Mouse (Mus musculus): ENCODE results near the gene Mettl7b. TPM values are rescaled to one million over a fixed set of nuclear protein-coding genes. Genes with fewer than 3 reads are reported as not detected.

Gene Mettl7b
- total RNA-seq, 2 experiments from 2014 or later, result not detected

GRCm38 (mm10) chr10:128958340-128958739 is 2.4 kb downstream of the Mettl7b start:
- ATAC-seq (replicated peaks; ENCODE audit: low FRiP score, low TSS enrichment, poor library complexity, severe bottlenecking), result no peak

DNA sequence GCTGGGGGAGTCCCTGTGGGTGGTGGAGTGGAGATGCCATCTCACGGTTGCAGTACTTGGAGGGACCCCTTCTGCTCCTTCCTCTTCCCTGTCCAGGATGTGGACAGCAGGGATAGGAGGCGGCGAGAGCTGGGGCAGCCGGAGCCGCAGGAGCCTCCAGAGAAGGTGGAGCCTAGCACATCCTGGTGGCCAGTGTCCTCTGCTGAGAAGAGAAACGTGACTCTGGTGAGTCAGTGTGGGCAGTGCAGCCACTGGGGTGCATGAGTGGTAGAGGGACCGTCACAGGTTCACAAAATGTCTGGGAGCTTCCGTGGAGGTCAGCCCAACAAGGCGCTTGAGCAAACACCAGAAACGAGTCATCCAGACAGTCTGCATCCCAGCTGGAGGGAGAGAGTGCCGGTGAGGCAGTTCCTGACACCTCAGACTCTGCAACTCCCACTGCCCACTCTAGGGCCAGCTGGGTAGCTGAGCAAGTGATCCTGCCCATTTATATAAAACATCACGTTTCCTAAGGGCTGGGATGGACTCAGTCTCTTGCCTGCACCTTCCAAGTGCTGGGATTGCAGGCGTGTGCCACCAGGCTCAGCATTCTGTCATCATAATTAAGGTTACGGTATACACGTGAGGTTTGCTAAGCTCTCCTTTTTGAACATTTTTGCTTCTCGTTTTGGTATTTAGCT is 10.4 kb downstream of the Mettl7b start:
- ATAC-seq (replicated peaks; ENCODE audit: low FRiP score, low TSS enrichment, poor library complexity, severe bottlenecking), result no peak

- ATAC-seq (replicated peaks; ENCODE audit: low FRiP score, low TSS enrichment, poor library complexity, severe bottlenecking), result no peak
These were observed 13.3 kb downstream of the Mettl7b start for GRCm38 (mm10) chr10:128947496-128947895.

- peak; percentile 70 for ATAC-seq (replicated peaks; ENCODE audit: low FRiP score, low TSS enrichment, poor library complexity, severe bottlenecking)
These were observed 15.1 kb downstream of the Mettl7b start for GRCm38 (mm10) chr10:128945675-128946074.

- ATAC-seq (replicated peaks; ENCODE audit: low FRiP score, low TSS enrichment, poor library complexity, severe bottlenecking), result no peak
These were observed 20.2 kb downstream of the Mettl7b start for GRCm38 (mm10) chr10:128940475-128941061.

DNA sequence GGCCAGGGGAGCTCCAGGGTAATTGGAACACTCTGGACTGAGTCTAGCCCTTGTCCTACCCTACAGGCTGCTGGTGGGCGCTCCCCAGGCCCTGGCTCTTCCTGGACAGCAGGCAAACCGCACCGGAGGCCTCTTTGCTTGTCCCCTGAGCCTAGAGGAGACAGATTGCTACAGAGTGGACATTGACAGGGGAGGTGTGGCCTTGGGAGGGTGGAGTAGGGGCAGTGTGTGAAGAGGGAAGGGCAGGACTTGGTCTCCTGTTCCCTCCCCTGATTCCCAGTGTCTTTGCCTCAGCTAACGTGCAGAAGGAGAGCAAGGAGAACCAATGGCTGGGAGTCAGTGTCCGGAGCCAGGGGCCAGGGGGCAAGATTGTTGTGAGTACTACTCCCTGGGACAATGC is 21.8 kb downstream of the Mettl7b start:
- ATAC-seq (replicated peaks; ENCODE audit: low FRiP score, low TSS enrichment, poor library complexity, severe bottlenecking), result no peak

DNA sequence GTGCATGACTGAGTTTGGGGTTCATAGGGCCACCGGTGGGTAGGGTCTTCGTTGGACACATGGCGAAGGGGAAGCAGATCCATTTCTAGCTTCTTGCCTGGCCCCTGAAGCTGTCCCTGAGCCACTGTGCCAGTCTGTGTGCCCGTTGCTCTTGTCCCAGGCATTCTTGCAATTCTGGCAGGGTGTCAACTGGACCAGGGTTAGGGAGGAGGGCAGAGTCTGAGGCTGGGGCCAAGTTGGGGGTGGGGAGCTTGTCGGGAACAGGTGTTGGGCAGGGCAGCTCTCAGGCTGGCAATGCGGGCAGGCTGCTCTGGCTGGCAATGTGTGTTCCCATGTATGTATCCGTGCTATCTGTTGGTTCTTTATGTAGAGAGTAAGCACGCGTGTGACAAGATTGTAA is 22.3 kb downstream of the Mettl7b start:
- ATAC-seq (replicated peaks; ENCODE audit: low FRiP score, low TSS enrichment, poor library complexity, severe bottlenecking), result no peak

- no peak for ATAC-seq (replicated peaks; ENCODE audit: low FRiP score, low TSS enrichment, poor library complexity, severe bottlenecking)
These were observed 22.9 kb downstream of the Mettl7b start for GRCm38 (mm10) chr10:128937756-128938390.

DNA sequence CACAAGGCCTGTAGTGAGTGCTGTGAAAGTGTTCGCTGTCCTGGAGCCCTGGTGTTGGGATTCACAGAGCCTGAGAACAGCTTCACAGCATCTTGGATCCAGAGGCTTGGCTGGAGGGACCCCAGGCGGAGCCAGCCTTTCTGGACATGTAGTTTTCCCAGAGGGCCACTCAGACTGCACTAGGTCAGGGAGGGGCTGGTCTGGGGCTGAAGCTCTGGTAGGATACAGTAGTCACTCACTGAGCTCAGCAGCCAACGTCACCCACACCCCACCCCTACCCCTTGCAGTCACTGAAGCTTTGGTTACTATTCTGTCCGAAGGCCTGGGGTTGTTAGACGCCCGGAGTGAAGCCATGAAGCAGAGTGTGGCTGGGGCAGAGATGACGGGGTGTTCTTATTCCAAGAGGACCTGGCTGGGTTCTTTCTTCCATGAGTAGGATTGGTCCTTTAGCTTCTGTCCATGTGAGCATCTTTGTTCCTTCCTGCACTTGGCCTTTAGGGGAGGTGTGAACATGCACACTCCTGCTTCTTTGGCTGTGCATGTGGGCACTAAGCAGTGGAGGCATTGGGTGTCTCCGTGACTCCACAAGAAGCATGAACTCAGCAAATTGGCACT is 24.9 kb downstream of the Mettl7b start:
- no peak for ATAC-seq (replicated peaks; ENCODE audit: low FRiP score, low TSS enrichment, poor library complexity, severe bottlenecking)

- ATAC-seq (replicated peaks; ENCODE audit: low FRiP score, low TSS enrichment, poor library complexity, severe bottlenecking), result no peak
These were observed 25.6 kb downstream of the Mettl7b start for GRCm38 (mm10) chr10:128934997-128935787.

DNA sequence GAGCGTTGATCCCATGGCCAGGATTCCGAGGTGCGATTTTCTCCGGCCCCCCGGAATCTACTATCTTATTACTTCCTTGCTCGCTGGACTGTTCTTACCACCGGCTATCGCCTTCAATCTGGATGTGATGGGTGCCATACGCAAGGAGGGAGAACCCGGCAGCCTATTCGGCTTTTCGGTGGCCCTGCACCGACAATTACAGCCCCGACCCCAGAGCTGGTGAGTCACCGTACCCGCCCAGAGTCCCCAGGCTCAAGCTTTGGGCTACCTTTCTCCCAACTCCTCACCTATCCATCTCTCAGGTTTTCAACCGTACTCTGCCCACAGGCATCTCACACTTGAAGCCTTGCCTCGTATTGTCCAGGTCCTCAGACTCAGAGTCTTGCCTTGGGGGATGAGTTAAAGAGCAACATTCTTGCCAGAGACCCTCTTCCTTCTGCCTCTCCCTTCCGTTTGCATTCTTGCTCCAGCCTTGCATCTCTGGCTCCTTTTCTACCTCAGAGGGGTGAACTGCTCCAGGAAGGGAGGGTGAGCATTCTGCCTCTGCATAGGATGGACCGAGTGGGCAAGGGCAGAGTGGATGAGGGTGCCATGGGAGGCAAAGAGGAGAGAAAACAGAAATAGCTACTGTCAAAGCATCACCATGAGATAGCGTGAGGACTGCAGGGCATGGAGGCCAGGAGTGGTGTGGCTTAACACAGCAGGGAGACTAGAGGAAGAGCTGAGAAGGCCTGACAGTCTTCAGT is 26.6 kb downstream of the Mettl7b start:
- 0 out of 2 replicates have a peak, but pooled peaks have one; percentile 8 for ATAC-seq (replicated peaks; ENCODE audit: low FRiP score, low TSS enrichment, poor library complexity, severe bottlenecking)

DNA sequence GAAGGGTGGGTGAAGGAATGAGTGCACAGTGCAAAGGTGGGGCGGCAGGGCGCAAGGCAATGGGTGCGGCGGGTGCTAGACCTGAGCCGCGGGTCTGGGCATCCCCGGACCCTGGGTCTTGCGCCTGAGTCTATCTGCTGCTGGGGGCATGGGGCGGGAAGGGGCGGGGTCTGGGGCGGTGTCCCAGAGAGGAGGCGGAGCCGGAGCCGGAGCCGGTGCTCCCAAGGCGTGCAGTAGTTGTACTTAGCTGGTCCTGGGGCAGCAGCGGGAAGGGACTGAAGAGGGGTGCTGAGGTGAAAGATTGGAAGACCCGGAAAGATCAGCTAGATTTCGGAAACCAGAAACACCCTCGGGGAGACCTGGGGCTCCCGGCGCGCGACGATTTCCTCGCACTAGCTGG is 27.2 kb downstream of the Mettl7b start, which contains the start of gene Itga7:
Gene Itga7, plus strand, starts transcription at position 245 of the 400 bp plus-strand sequence.
- peak; percentile 39; the same call in 1 of the 2 replicates for ATAC-seq (replicated peaks; ENCODE audit: low FRiP score, low TSS enrichment, poor library complexity, severe bottlenecking)

DNA sequence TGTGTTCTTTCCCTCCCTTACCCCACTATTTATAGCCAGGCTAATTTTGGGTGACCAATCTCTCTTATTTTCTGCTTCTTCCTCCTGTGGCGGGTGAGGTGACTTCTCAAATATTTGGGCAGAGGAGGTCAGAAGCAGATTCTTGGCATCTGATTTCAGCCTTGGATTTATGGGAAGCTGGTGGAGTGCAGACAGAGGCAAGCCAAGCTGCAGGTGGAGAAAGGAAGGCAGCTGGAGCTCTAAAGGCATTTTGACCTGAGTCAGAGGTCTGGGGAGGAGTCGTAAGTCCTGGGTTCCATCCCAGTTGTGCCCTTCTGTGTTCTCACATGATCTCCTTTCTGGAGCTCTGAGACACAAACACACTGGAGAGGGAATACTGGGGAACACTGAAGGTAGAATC is 29.3 kb downstream of the Mettl7b start:
- no peak for ATAC-seq (replicated peaks; ENCODE audit: low FRiP score, low TSS enrichment, poor library complexity, severe bottlenecking)

DNA sequence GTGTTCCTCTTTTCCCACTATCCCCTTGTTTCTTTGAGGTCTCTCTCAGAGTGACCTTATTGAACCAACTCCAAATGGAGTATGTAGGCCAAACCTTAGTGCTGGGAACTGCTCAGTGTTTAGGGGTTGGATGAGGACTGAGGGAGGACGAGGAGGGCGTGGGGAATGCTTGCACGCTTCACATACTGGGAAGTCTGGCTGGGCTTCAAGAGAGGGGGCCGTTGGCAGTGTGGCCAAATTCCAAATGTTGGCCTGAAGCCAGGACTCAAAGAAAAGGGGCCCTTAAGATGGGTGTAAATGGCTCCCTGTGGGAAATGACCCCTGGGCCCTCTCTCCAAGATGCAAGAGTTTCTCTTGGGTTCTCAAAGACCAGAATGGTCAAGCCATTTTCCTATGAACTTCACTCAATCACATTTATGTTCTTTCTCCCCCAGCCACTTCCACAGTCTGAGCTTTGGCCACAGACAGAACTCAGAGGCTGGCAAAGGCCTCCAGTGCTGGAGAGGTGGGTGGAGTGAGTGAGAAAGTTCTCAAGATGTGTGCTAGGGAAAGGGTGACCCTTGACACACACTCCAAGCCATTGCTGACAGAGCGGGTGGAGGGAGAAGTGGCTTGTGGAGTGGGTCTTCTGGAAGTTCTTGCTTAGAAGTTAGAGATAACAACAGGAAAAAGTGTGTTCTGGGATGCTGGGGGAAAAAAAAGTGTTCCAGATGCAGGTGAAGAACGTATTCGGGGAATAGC is 31.0 kb downstream of the Mettl7b start:
- ATAC-seq (replicated peaks; ENCODE audit: low FRiP score, low TSS enrichment, poor library complexity, severe bottlenecking), result no peak

GRCm38 (mm10) chr10:128928356-128928755 is 32.4 kb downstream of the Mettl7b start:
- no peak for ATAC-seq (replicated peaks; ENCODE audit: low FRiP score, low TSS enrichment, poor library complexity, severe bottlenecking)

GRCm38 (mm10) chr10:128923935-128924334 is 36.9 kb downstream of the Mettl7b start, which contains the start of gene Bloc1s1:
Gene Bloc1s1 (minus strand): TSS chr10:128924035.
- peak; percentile 18; the same call in 1 of the 2 replicates for ATAC-seq (replicated peaks; ENCODE audit: low FRiP score, low TSS enrichment, poor library complexity, severe bottlenecking)

- peak; percentile 97 for ATAC-seq (replicated peaks; ENCODE audit: low FRiP score, low TSS enrichment, poor library complexity, severe bottlenecking)
These were observed 37.6 kb downstream of the Mettl7b start for GRCm38 (mm10) chr10:128923013-128923691.

DNA sequence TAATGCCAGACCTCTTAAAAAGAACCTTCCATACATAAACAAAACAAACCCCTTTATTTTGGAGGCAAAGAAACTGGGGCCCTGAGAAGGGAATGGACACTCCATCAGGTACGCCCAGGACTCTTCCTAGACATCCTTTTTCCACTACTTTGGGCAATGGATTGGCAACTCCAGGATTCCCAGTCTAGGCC is 38.1 kb downstream of the Mettl7b start, which contains the start of gene Rdh5:
Gene Rdh5, minus strand, starts transcription at position 67 of the 191 bp plus-strand sequence.
- no peak; the same call in 1 of the 2 replicates for ATAC-seq (replicated peaks; ENCODE audit: low FRiP score, low TSS enrichment, poor library complexity, severe bottlenecking)

All from megakaryocyte-erythroid progenitor cell, adult 5-6 weeks (primary cell).